Mouse (Mus musculus) liver, postnatal 0 days (tissue): ENCODE measurements around the gene Sccpdh. TPM values are rescaled to one million over a fixed set of nuclear protein-coding genes. Genes with fewer than 3 reads are reported as not detected.
"Not testable (repeated sequence)": the region's sequence is repeated elsewhere in the genome, so short reads cannot be mapped to it uniquely, and the experiment has no call there.

Experiments used
- ATAC-seq: fragments of 200-750 bp; cut with Nextera tagmentation; 2 replicates; pipeline ENCODE4 v1.8.0; 2017; ENCODE audit warnings: mild to moderate bottlenecking, moderate library complexity
- DNase-seq: peaks from one replicate; pipeline ENCODE4 v3.0.0-alpha.2; 2016
- H3K27ac ChIP-seq: fragments of 300-500 bp; sonication (generic); 2 replicates; pipeline ENCODE4 v1.5.1; 2014; ENCODE audit warnings: antibody characterized with exemption, moderate library complexity, mild to moderate bottlenecking, low read depth
- H3K27me3 ChIP-seq: fragments of 300-500 bp; sonication (generic); 2 replicates; pipeline ENCODE4 v1.6.1; 2014; ENCODE audit warnings: low read length, control low read depth, mixed read lengths; ENCODE audit not compliant: insufficient read depth
- H3K36me3 ChIP-seq: fragments of 300-500 bp; sonication (generic); replicated peaks from 2 replicates; pipeline ENCODE4 v1.6.1; 2014; ENCODE audit warnings: mild to moderate bottlenecking, control low read depth, low read length, moderate library complexity, mixed read lengths; ENCODE audit not compliant: insufficient read depth
- H3K4me1 ChIP-seq: fragments of 300-500 bp; sonication (generic); 2 replicates; pipeline ENCODE4 v1.6.1; 2014; ENCODE audit warnings: antibody characterized with exemption, mild to moderate bottlenecking, control low read depth; ENCODE audit not compliant: insufficient read depth
- H3K4me2 ChIP-seq: fragments of 300-500 bp; sonication (generic); 2 replicates; pipeline ENCODE4 v1.6.1; 2014; ENCODE audit warnings: low read depth, mild to moderate bottlenecking, low read length, moderate library complexity, mixed read lengths
- H3K4me3 ChIP-seq: fragments of 300-500 bp; sonication (generic); 2 replicates; pipeline ENCODE4 v1.5.1; 2014; ENCODE audit warnings: low read depth, low read length
- H3K9ac ChIP-seq: fragments of 300-500 bp; sonication (generic); replicated peaks from 2 replicates; pipeline ENCODE4 v1.6.1; 2014; ENCODE audit warnings: mild to moderate bottlenecking, moderate library complexity
- H3K9me3 ChIP-seq: fragments of 300-500 bp; sonication (generic); 2 replicates; pipeline ENCODE4 v1.6.1; 2016; ENCODE audit warnings: mild to moderate bottlenecking, control low read depth, low read length, mixed read lengths
- CTCF ChIP-seq: sonication (generic); IDR thresholded peaks from 2 replicates; pipeline ENCODE4 v1.5.1; 2016; ENCODE audit warnings: antibody characterized with exemption, low read depth
- EP300 ChIP-seq: IDR thresholded peaks from 2 replicates; pipeline ENCODE4 v1.6.1; 2016; ENCODE audit warnings: antibody characterized with exemption, low read depth, mild to moderate bottlenecking
- WGBS: fragments of 180-500 bp; shearing (Covaris S2); extraction: QIAGEN DNeasy Blood & Tissue Kit; methylation state at CpG from one replicate; pipeline ENCODE4 v1.1.7; 2014; ENCODE audit not compliant: insufficient replicate concordance; 5-methylcytosine and 5-hydroxymethylcytosine counted together
- polyA plus RNA-seq: library from polyadenylated mRNA; unstranded; fragments of >200 nt; fragmentation: Nextera tagmentation; extraction: Ambion mirVana; gene quantifications from 2 replicates; pipeline ENCODE4 v1.2.1, GENCODE M21; 2015

Sccpdh gene
- polyA plus RNA-seq, 1 experiment from 2014 or later: 9.0 TPM

GRCm38 (mm10) chr1:179712658-179713057 lies 44.6 kb downstream of the Sccpdh start:
- TF ChIP-seq CTCF: no peak
- no peak for TF ChIP-seq EP300
- no peak for DNase-seq
- Histone ChIP-seq H3K4me1 (no peaks in the 10 kb centered on the region), H3K9me3 (no peaks in the 10 kb centered on the region), H3K27me3 (no peaks in the 10 kb centered on the region), H3K4me3 (no peak overlapping the region), H3K4me2 (no peak overlapping the region), H3K27ac (no peak overlapping the region), H3K9ac (no peak overlapping the region), H3K36me3 (no peaks in the 10 kb centered on the region)
- WGBS: 81% methylated on average over 7 of the region's 7 CpGs
- ATAC-seq: no peak

- Histone ChIP-seq H3K27ac (no peak overlapping the region), H3K9ac (no peak overlapping the region), H3K4me1 (no peaks in the 10 kb centered on the region), H3K4me3 (no peak overlapping the region), H3K9me3 (no peaks in the 10 kb centered on the region), H3K4me2 (no peak overlapping the region), H3K36me3 (no peaks in the 10 kb centered on the region), H3K27me3 (no peaks in the 10 kb centered on the region)
- DNase-seq (no peak), ATAC-seq (no peak)
- 75% methylated on average over 3 of the region's 3 CpGs for WGBS
- TF ChIP-seq EP300 (no peak), CTCF (no peak)
Measured at GRCm38 (mm10) chr1:179713367-179713766, 45.4 kb downstream of the Sccpdh start.

- H3K27me3 ChIP-seq, H3K4me1 ChIP-seq, H3K27ac ChIP-seq, H3K9me3 ChIP-seq, H3K36me3 ChIP-seq, DNase-seq, H3K9ac ChIP-seq, H3K4me3 ChIP-seq, H3K4me2 ChIP-seq: not testable (repeated sequence)
- WGBS: 70% methylated on average over 4 of the region's 4 CpGs
- ATAC-seq: peak; percentile 80
Measured at GRCm38 (mm10) chr1:179715289-179715688, 47.3 kb downstream of the Sccpdh start.

- no peak overlapping the region for H3K9ac ChIP-seq
- 49% methylated on average over 4 of the region's 4 CpGs for WGBS
- H3K36me3 ChIP-seq: no peaks in the 10 kb centered on the region
- H3K4me1 ChIP-seq: no peaks in the 10 kb centered on the region
- no peak overlapping the region for H3K4me2 ChIP-seq
- DNase-seq (no peak), ATAC-seq (peak; percentile 93)
- no peak for TF ChIP-seq CTCF
- no peaks in the 10 kb centered on the region for H3K9me3 ChIP-seq
- no peak overlapping the region for H3K4me3 ChIP-seq
- H3K27ac ChIP-seq: no peak overlapping the region
- no peaks in the 10 kb centered on the region for H3K27me3 ChIP-seq
Measured at GRCm38 (mm10) chr1:179715786-179716185, 47.8 kb downstream of the Sccpdh start.

GRCm38 (mm10) chr1:179722811-179723469 lies 54.9 kb downstream of the Sccpdh start:
- DNase-seq (no peak), ATAC-seq (no peak)
- H3K4me3 ChIP-seq: no peak overlapping the region

GRCm38 (mm10) chr1:179728661-179729060 lies 60.7 kb downstream of the Sccpdh start:
- ATAC-seq (no peak), DNase-seq (no peak)
- TF ChIP-seq EP300 (no peak), CTCF (no peak)
- H3K4me2 ChIP-seq: no peak overlapping the region
- no peaks in the 10 kb centered on the region for H3K9me3 ChIP-seq
- H3K9ac ChIP-seq: no peak overlapping the region
- no peaks in the 10 kb centered on the region for H3K4me1 ChIP-seq
- no peaks in the 10 kb centered on the region for H3K36me3 ChIP-seq
- H3K27ac ChIP-seq: no peak overlapping the region
- no peak overlapping the region for H3K4me3 ChIP-seq
- no peaks in the 10 kb centered on the region for H3K27me3 ChIP-seq
- WGBS: 76% methylated on average over 10 of the region's 10 CpGs

More at GRCm38 (mm10) chr1:179722811-179723469, 54.9 kb downstream of the Sccpdh start:
- no peak overlapping the region for H3K27ac ChIP-seq
- H3K36me3 ChIP-seq: no peaks in the 10 kb centered on the region
- no peak overlapping the region for H3K4me2 ChIP-seq
- H3K4me1 ChIP-seq: no peaks in the 10 kb centered on the region
- H3K9me3 ChIP-seq: no peaks in the 10 kb centered on the region
- TF ChIP-seq CTCF (no peak), EP300 (no peak)
- H3K9ac ChIP-seq: no peak overlapping the region
- H3K27me3 ChIP-seq: no peaks in the 10 kb centered on the region
- WGBS: 60% methylated on average over 8 of the region's 8 CpGs

- Histone ChIP-seq H3K36me3 (no peaks in the 10 kb centered on the region), H3K4me1 (no peaks in the 10 kb centered on the region), H3K27me3 (no peaks in the 10 kb centered on the region), H3K9ac (no peak overlapping the region), H3K4me2 (no peak overlapping the region), H3K27ac (no peak overlapping the region), H3K4me3 (no peak overlapping the region), H3K9me3 (no peaks in the 10 kb centered on the region)
- DNase-seq (no peak), ATAC-seq (no peak)
- 81% methylated on average over 3 of the region's 3 CpGs for WGBS
- TF ChIP-seq CTCF (no peak), EP300 (no peak)
Measured at GRCm38 (mm10) chr1:179731391-179731790, 63.4 kb downstream of the Sccpdh start.
